Mouse (Mus musculus): ENCODE results near the gene Acss1. TPM values are rescaled to one million over a fixed set of nuclear protein-coding genes. Genes with fewer than 3 reads are reported as not detected.

The Acss1 gene
- polyA plus RNA-seq, 1 experiment from 2014 or later: 26.5 TPM

GRCm38 (mm10) chr2:150673929-150674328 lies 5.6 kb upstream of the Acss1 start:
- Histone ChIP-seq H3K4me3 (ENCODE audit: inconsistent target) (no peak overlapping the region), H3K27ac (peak overlapping the region; percentile 88), H3K36me3 (ENCODE audit: inconsistent target) (no peaks in the 10 kb centered on the region), H3K79me2 (ENCODE audit: inconsistent target) (no peaks in the 10 kb centered on the region)
- WGBS (ENCODE audit: missing documents): 2% methylated on average over 11 of the region's 11 CpGs

- 50% methylated on average over 8 of the region's 8 CpGs for WGBS (ENCODE audit: missing documents)
- Histone ChIP-seq H3K36me3 (ENCODE audit: inconsistent target) (no peaks in the 10 kb centered on the region), H3K79me2 (ENCODE audit: inconsistent target) (peaks cover 8% of the 10 kb centered on the region; the same call in 1 of the 2 replicates), H3K27ac (peak overlapping the region; percentile 88), H3K4me3 (ENCODE audit: inconsistent target) (no peak overlapping the region)
Measured at GRCm38 (mm10) chr2:150671609-150672290, 3.5 kb upstream of the Acss1 start.

GRCm38 (mm10) chr2:150670926-150671325 lies 2.6 kb upstream of the Acss1 start:
- H3K4me3 ChIP-seq (ENCODE audit: inconsistent target): no peak overlapping the region
- peak overlapping the region; percentile 88 for H3K27ac ChIP-seq
- 100% methylated on average over 1 of the region's 1 CpGs for WGBS (ENCODE audit: missing documents)

GRCm38 (mm10) chr2:150669454-150670045 lies 1.2 kb upstream of the Acss1 start:
- WGBS (ENCODE audit: missing documents): 18% methylated on average over 2 of the region's 2 CpGs
- no peak overlapping the region for H3K4me3 ChIP-seq (ENCODE audit: inconsistent target)
- no peaks in the 10 kb centered on the region for H3K36me3 ChIP-seq (ENCODE audit: inconsistent target)
- peak overlapping the region; percentile 71 for H3K27ac ChIP-seq
- peaks cover 22% of the 10 kb centered on the region; the same call in 1 of the 2 replicates for H3K79me2 ChIP-seq (ENCODE audit: inconsistent target)

More at GRCm38 (mm10) chr2:150670926-150671325, 2.6 kb upstream of the Acss1 start:
- H3K79me2 ChIP-seq (ENCODE audit: inconsistent target): peaks cover 10% of the 10 kb centered on the region; the same call in 1 of the 2 replicates
- no peaks in the 10 kb centered on the region for H3K36me3 ChIP-seq (ENCODE audit: inconsistent target)

GRCm38 (mm10) chr2:150668956-150669355 lies 656 bp upstream of the Acss1 start:
- H3K27ac ChIP-seq: peak overlapping the region; percentile 71
- no peaks in the 10 kb centered on the region for H3K36me3 ChIP-seq (ENCODE audit: inconsistent target)
- WGBS (ENCODE audit: missing documents): 79% methylated on average over 5 of the region's 5 CpGs
- peaks cover 28% of the 10 kb centered on the region; the same call in 1 of the 2 replicates for H3K79me2 ChIP-seq (ENCODE audit: inconsistent target)
- peak overlapping the region; percentile 48; the same call in 1 of the 2 replicates for H3K4me3 ChIP-seq (ENCODE audit: inconsistent target)

- peaks cover 45% of the 10 kb centered on the region; the same call in 1 of the 2 replicates for H3K79me2 ChIP-seq (ENCODE audit: inconsistent target)
- peak overlapping the region; percentile 62 for H3K27ac ChIP-seq
- peak overlapping the region; percentile 48 for H3K4me3 ChIP-seq (ENCODE audit: inconsistent target)
- 3% methylated on average over 17 of the region's 17 CpGs for WGBS (ENCODE audit: missing documents)
- no peaks in the 10 kb centered on the region for H3K36me3 ChIP-seq (ENCODE audit: inconsistent target)
Measured at GRCm38 (mm10) chr2:150667065-150667819, 1.1 kb downstream of the Acss1 start.

GRCm38 (mm10) chr2:150666723-150667064 lies 1.6 kb downstream of the Acss1 start:
- H3K79me2 ChIP-seq (ENCODE audit: inconsistent target): peaks cover 49% of the 10 kb centered on the region; the same call in 1 of the 2 replicates
- peak overlapping the region; percentile 62 for H3K27ac ChIP-seq
- WGBS (ENCODE audit: missing documents): 44% methylated on average over 7 of the region's 7 CpGs
- H3K4me3 ChIP-seq (ENCODE audit: inconsistent target): peak overlapping the region; percentile 48
- H3K36me3 ChIP-seq (ENCODE audit: inconsistent target): no peaks in the 10 kb centered on the region

- Histone ChIP-seq H3K36me3 (ENCODE audit: inconsistent target) (no peaks in the 10 kb centered on the region), H3K79me2 (ENCODE audit: inconsistent target) (peaks cover 53% of the 10 kb centered on the region; the same call in 1 of the 2 replicates), H3K27ac (no peak overlapping the region), H3K4me3 (ENCODE audit: inconsistent target) (no peak overlapping the region)
- 37% methylated on average over 10 of the region's 10 CpGs for WGBS (ENCODE audit: missing documents)
Measured at GRCm38 (mm10) chr2:150665534-150666451, 2.5 kb downstream of the Acss1 start.

GRCm38 (mm10) chr2:150665006-150665405 lies 3.3 kb downstream of the Acss1 start:
- Histone ChIP-seq H3K27ac (no peak overlapping the region), H3K4me3 (ENCODE audit: inconsistent target) (no peak overlapping the region), H3K36me3 (ENCODE audit: inconsistent target) (no peaks in the 10 kb centered on the region), H3K79me2 (ENCODE audit: inconsistent target) (peaks cover 53% of the 10 kb centered on the region; the same call in 1 of the 2 replicates)
- WGBS (ENCODE audit: missing documents): 95% methylated on average over 2 of the region's 2 CpGs

GRCm38 (mm10) chr2:150664152-150664920 lies 4.0 kb downstream of the Acss1 start:
- Histone ChIP-seq H3K27ac (no peak overlapping the region), H3K4me3 (ENCODE audit: inconsistent target) (no peak overlapping the region), H3K36me3 (ENCODE audit: inconsistent target) (peaks cover 5% of the 10 kb centered on the region; the same call in 1 of the 2 replicates), H3K79me2 (ENCODE audit: inconsistent target) (peaks cover 53% of the 10 kb centered on the region; the same call in 1 of the 2 replicates)
- 94% methylated on average over 5 of the region's 5 CpGs for WGBS (ENCODE audit: missing documents)

GRCm38 (mm10) chr2:150663255-150663654 lies 5.0 kb downstream of the Acss1 start:
- no peak overlapping the region for H3K27ac ChIP-seq
- WGBS (ENCODE audit: missing documents): 89% methylated on average over 8 of the region's 9 CpGs
- H3K36me3 ChIP-seq (ENCODE audit: inconsistent target): peaks cover 15% of the 10 kb centered on the region; the same call in 1 of the 2 replicates
- H3K79me2 ChIP-seq (ENCODE audit: inconsistent target): peaks cover 53% of the 10 kb centered on the region; the same call in 1 of the 2 replicates
- H3K4me3 ChIP-seq (ENCODE audit: inconsistent target): no peak overlapping the region

GRCm38 (mm10) chr2:150662007-150662406 lies 6.3 kb downstream of the Acss1 start:
- Histone ChIP-seq H3K27ac (no peak overlapping the region), H3K79me2 (ENCODE audit: inconsistent target) (peaks cover 47% of the 10 kb centered on the region; the same call in 1 of the 2 replicates), H3K4me3 (ENCODE audit: inconsistent target) (no peak overlapping the region), H3K36me3 (ENCODE audit: inconsistent target) (peaks cover 25% of the 10 kb centered on the region; the same call in 1 of the 2 replicates)
- WGBS (ENCODE audit: missing documents): 91% methylated on average over 2 of the region's 2 CpGs
